Mouse (Mus musculus): ENCODE data around the gene Rin2.

GRCm38 (mm10) chr2:145680762-145681161, 5.7 kb downstream of the Rin2 start:
- TF ChIP-seq CTCF (IDR thresholded peaks at IDR 0.05) (no peak), EP300 (IDR thresholded peaks at IDR 0.05) (no peak)

Data from lung, postnatal 0 days (tissue).